Mouse (Mus musculus) heart, postnatal 14 days (tissue): Measurements from ENCODE around the gene Rab14. TPM values are rescaled to one million over a fixed set of nuclear protein-coding genes. Genes with fewer than 3 reads are reported as not detected.

Source experiments
- DNase-seq, 2 experiments: peaks; one replicate each; pipeline ENCODE4 v3.0.0; 2021 to 2022
- intact Hi-C: fragments of 180-260 bp; cut with DNase I; formaldehyde crosslinking; loops from one replicate; pipeline ENCODE4 v1.15.1; 2025
- total RNA-seq, 2 experiments: library from RNA; stranded (reverse); gene quantifications; 2 replicates each; pipeline ENCODE4 v1.2.3; 2021

Gene Rab14
- total RNA-seq, 2 experiments from 2014 or later, result 134 to 139 TPM

DNA sequence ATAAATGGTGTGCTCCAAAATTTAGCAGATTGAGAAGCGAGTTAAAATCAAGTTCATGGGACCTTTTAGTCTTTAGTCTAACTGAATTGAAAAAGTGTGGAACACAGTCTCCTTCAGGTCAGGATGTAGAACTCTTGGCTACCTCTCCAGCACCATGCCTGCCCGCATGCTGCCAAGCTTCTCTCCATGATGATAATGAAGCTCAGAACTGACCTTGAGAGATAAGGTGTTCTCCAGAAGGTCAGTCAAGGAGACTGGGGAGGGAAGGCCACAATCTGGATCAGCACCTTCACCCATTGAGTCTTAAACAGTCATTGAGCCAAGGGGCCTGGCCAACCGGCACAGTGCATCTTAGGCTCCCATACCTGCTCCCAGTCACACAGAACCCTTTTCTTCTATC is 5.8 kb upstream of the Rab14 start:
- DNase-seq, result no peak
- intact Hi-C loops, result loop anchor here (10.0 kb wide), 1 partner anchor 138 kb away; no protein-coding TSS in a partner anchor

DNA sequence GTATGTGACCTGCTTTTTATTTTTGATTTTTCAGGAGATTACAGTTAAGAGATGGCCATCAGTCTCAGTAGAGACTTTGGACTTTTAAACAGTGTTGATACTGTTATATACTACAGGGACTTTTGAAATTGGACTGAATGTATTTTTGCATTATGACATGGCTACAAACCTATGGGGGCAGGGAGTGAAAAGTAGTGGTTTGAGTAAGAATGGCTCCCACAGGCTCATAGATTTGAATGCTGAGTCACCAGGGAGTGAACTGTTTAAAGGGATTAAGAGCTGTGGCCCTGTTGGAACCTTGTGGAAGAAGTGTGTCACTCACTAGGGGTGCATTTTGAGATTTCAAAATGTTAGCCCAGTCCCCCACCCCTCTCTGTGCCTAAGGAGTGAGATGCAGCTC is 2.8 kb upstream of the Rab14 start:
- no peak for DNase-seq
- intact Hi-C loops, result loop anchor here (10.0 kb wide), 1 partner anchor 141 kb away; no protein-coding TSS in a partner anchor

DNA sequence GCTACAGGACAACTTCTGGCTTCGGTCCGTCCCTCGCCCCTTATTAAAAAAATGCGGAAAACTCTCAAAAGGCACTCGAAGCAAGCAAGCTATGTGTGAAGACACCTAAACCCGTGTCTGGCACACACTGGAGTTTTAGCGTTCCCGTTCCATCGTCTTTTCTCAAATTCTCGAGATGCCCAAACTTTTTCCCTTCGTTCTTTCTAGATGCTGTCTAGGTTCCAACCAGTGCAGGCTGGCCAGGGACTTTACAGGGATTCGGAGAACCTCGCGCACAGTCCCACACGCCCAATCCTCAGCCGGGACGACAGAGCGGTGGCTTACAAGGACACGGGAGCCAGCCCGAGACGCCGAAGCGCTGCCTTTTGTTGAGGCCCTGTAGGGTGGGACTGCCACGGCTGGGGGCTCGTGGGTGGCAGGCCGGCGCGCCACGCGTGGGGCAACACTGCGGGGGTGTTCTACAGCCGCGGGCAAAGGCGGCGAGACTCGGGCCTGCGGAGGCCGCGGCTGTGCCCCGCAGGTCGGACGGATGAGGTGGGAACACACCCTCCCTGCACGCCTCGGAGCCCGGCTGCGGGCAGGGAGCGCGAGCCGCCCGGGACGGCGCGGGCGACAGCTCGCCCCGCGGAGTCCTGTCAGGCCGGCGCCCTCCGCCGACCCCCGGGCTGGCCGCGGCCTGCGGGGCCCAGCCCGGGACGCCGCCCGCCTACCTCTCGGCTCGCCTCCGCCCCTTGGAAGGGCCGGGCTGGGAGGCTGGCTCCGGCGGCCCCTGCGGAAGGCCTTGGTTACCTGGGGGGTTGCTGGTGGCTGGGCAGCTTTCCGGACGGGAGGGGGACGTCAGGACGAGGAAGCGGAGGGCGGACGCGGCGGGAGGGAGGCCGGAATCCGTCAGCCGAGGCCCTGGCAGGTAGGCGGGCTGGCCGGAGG is 686 bp downstream of the Rab14 start:
- intact Hi-C loops, result loop anchor here (5.0 to 10.0 kb wide), 2 partner anchors 68 to 145 kb away; no protein-coding TSS in a partner anchor
- DNase-seq, result peak; percentile 42 to 52

DNA sequence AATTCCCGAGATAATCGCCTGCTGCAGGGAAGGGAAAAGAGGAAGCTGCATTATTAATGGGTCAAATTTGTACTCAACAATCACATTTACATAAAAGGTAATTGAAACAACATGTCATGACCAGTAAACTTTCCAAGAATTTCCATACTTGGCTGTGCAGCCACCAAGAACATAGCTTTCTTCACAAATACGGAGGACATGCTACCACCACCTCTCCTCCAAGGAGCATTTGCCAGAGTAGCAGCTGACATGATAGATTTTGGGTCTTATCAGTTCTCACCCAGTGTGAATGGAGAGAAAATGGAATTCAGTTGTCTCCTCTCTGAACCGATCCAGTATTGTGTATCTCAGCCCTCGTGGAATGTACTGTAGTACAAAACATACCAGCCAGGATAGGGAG is 1.4 kb downstream of the Rab14 start:
- intact Hi-C loops, result loop anchor here (5.0 kb wide), 1 partner anchor 67 kb away; no protein-coding TSS in a partner anchor
- DNase-seq, result no peak

DNA sequence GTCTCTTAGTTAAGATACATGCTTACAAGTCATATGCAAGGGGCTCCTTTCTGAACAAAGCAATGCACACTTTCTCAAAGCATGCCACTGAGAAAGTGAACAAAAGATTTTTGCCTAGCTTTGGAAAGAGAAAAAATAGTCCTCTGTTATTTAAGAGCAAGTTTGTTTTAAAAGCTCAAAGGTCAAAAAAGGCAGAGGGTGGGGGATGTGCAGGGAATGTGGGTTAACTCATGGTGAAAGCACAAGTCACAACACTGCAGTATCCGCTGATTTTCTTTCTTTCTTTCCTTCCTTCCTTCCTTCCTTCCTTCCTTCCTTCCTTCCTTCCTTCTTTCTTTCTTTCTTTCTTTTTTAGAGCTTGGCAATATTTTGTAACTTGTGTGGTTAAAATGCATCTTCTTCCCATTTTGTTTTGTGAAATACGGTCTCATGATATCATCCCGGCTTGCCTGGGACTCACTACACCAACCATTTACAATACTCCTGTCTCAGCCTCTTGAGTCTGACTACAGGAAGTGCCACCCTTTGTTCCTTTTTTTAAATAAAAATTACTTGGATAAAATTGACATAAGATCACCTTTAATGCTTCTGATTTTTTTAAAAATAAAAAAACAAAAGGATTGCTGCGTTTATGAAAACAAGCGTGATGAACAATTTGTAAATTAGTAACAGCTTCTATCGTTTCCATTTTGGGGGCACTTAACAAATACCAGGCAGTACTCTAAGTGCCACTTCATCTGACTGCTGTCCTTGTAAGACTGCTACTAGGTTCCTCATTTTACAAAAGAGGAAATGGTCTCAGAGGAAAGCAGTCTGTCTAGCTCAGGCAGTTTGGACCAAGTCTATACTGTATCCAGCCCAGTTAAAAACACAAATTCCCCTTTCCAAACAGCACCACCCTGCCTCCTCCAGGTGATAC is 5.0 kb downstream of the Rab14 start:
- no peak for DNase-seq
- intact Hi-C loops, result loop anchor here (5.0 kb wide), 1 partner anchor 64 kb away; no protein-coding TSS in a partner anchor

DNA sequence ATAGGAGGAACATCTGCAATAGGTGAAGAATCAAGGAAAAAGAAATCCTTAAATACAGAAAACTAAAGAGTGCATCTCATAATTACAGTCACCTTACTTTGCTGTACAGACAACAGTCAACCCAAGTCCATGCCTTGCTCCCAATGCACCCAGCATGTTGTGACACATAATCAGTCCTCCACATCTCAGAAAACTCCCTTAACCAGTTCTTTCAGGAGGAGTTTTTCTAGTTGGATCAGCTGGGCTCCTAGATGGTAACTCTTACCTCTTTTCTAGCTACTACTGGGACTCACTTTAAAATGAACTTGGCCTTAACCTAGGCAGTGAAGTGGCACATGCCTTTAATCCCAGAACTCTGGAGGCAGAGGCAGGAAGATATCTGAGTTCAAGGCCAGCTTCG is 6.9 kb downstream of the Rab14 start:
- intact Hi-C loops, result no loop called here
- DNase-seq, result no peak

DNA sequence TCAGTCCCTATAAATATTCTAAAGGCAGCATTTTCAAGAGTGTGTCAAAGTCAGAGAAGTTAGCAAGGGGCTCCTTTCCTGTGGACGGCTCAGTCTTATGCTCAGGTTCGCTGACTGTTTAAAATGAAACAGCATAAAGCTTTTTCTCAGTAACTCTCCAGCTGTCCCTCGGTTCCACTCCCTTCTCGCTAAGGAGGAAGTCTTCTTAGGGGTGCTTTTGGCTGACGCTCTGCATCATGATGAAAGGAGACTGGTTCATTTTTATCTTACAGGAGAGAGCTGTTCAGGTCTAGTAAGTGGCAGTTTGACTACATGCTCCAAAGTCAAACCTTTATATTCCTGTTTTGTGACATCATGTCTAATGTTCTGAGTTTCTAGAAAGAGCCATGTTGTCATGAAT is 12.0 kb downstream of the Rab14 start:
- intact Hi-C loops, result no loop called here
- DNase-seq, result no peak

DNA sequence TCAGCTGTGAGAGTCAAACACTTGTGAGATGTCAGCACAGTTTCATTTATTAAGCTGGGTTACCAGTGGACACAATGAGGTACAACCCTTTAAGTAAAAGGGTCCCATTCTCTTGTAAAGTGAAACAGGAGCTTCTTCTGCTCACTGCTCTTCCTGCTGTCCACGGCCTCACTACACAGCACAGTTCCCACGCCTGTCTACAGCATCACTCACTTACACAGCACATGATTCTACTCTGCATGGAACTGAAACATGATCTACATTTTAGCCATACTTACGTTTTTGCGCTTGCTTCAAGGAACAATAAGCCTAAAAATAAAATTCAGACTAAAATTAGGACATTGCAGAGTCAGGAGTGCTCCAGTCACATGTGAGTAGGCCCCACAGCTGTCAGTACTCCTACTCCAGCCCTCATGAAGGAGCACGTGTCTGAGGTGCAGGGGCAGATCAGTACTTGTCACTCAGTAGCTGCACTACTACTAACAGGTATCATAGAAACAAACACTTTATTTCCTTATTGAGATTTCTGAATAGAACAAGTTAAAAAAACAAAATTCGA is 17.7 kb downstream of the Rab14 start:
- no peak for DNase-seq
- intact Hi-C loops, result no loop called here

DNA sequence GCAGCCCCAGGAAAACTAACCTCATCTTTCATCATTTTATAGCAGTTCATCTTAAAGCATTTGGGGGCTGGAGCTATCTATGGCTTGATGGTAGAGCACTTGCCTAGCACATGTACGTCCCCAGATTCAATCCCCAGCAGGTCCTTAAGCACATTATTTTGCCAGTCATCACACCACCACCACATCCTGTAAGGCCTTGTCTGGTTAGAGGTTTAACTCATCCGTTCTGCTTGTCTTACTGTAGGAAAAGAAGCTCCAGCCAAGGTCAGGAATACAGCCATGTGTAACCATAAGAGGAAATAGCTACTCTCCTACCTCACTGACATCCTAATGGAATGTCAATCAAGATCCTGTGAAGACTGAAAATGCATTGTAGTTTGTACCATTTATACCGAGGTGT is 22.8 kb downstream of the Rab14 start:
- no peak for DNase-seq
- intact Hi-C loops, result no loop called here

DNA sequence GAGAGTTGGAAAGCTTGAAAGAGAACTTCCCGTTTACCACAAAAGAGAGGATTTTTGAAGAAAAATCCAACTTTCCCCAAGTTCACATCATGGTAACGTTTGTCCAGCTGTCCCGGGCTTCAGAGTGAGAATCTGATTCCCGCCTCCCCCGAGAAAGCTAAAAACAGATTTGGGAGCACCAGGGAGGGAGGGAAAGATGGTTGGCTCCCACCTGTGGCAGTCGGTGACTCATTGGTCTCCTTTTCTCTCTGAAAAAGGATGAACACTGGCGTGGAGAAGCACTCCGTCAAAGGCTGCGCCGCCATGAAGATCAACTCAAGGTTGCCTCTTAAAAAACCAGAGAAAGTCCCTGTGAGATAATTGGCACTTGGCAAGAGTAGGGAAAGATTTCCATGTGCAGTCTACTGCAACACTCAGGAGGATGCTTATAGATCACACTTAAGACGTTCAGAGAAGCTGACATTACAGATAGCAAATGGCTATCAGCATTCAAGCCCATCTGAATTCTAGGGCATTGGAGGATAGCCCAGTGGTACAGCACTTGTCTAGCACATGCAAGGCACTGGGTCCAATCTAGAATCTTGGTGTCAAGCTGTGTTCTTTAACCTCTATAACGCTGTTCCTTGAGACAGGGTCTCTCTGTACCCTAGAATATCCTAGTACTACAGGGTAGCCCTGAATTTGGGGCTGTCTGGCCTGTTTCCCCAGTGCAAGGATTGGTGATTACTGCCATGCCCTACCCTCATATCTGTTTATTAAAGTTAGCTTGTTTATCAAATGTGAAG is 25.4 kb downstream of the Rab14 start:
- no peak for DNase-seq
- intact Hi-C loops, result no loop called here

DNA sequence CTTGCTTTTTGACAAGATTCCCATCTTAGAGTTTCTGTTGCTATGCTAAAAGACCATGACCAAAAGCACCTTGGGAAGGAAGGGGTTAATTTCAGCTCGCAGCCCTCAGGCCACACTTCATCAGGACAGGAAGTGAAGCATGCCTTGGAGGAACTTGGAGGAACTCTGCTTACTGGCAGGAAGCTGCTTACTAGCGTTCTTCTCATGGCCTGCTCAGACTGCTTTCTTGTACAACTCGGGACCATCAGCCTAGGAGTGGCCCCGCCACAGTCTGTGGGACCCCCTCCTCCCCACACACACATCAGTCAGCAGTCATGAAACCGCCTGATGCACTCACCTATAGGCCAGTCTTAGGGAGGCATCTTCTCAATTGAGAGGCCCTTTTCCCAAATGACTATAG is 26.8 kb downstream of the Rab14 start:
- DNase-seq, result no peak
- intact Hi-C loops, result no loop called here

DNA sequence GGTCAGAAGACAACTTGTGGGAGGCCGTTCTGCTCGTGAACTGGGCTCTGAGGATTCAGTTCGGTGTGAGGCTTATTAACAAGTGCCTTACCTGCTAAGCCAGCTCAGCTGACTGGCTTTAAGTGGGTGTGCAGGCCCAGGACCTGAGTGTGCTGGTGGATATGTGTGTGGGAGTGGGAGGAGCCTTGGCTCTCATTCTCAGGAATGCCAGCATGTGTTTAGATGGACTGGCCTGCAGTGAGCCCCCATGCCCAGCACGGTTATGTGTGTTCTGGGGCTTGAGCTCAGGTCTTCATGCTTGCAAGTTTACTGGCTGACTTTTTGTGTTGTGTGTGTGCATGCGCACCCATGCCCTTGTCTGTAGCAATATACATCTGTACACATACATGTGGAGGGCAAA is 27.3 kb downstream of the Rab14 start:
- intact Hi-C loops, result no loop called here
- no peak for DNase-seq

DNA sequence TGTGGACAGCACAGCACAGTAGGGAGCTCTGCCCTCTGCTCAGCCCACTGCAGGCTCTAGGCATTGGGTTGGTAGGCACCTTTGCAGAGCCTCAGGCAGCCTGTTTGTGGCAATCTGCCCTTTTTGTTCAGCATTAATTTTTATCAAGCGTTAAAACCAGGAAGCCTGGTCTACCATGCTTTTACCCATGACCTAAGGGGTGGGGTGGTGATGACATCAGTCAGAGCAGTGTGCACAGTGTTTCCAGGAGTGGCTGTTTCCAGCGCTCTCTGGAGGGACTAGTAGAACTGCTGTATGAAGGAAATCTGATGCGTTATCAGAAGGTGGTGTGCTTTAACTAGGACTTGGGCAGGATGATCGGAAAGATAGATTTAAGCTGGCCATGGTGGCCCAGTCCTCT is 28.7 kb downstream of the Rab14 start:
- no peak for DNase-seq
- intact Hi-C loops, result no loop called here

DNA sequence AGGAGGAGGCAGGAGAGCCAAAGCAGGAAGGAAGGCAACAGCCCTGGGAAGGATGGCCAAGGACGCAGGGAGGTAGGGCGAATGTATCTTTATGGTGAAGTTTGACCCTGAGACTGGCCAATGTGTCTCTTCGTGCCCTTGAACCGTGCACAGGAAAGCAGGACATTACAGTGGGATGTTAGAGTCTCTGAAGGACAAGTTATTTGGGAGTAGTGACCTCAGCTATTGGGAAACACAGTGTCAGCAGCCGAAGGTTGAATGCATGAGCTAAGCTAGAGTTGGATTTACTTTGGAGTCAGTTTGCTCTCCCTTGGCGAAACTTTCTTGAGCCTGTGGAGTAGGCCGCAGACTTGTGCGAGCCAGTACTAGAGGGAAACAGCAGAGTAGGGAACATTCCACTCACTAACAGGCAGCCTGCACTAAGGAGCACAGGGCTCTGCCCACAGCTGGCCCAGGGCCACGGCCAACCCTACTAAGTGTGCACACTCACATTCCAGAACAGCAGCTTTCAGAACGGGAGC is 29.5 kb downstream of the Rab14 start:
- peak; percentile 62 to 72 for DNase-seq
- intact Hi-C loops, result no loop called here

DNA sequence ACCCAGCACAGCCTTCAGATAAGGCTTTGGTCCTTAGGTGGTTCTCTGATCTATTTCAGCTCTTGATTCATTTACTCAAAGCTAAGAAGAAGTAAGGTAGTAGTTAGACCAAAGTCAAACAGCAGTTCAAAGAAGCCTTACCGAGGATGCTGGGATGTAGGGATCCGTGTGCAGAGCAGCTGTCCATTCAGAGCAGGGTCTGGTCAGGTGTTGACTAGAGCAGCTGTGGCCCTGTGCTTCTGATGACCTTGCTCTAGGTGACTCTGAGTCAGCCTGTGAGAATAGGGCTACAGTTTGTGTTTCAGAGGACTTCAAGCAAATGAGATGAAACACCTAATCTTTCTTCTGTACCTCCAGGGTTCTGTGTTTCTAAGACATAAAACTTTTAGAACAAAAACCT is 31.5 kb downstream of the Rab14 start:
- intact Hi-C loops, result no loop called here

DNA sequence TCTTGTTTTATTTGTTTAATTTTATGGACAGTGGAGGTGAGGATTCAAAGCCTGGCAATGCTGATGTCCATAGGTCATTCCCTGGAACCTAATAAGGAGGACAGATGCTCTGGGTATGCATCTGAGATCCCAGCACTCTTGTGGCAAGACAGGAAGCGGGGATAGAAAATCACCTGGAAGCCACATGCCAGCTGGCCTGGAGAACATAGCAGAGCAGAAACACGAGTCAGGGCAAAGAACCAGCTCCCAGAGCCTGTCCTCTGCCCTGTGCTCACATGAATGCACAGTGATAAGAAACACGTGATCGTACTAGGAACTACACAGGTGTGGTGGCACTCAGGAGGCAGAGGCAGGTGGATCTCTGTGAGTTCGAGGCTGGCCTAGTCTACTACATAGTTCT is 34.1 kb downstream of the Rab14 start:
- intact Hi-C loops, result no loop called here
- DNase-seq, result no peak

More for the DNA sequence above, 31.5 kb downstream of the Rab14 start:
- DNase-seq, result no peak

DNA sequence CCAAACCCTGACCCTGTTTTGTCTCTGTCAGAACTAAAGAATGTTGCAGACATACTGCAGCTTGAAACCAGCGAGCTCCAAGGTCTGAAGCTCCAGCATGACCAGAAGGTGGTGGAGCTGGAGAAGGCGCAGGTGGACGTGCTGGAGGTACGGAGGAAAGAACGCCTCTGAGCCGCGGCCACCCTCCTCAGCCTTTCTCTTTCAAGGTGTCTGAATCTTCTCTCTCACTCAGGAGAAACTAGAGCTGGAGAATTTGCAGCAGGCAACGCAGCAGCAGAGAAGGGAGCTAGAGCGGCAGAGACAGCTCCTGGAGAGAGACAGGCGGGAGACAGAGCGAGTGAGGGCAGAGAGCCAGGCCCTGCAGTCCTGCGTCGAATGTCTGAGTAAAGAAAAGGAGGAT is 35.5 kb downstream of the Rab14 start:
- DNase-seq, result no peak
- intact Hi-C loops, result no loop called here

DNA sequence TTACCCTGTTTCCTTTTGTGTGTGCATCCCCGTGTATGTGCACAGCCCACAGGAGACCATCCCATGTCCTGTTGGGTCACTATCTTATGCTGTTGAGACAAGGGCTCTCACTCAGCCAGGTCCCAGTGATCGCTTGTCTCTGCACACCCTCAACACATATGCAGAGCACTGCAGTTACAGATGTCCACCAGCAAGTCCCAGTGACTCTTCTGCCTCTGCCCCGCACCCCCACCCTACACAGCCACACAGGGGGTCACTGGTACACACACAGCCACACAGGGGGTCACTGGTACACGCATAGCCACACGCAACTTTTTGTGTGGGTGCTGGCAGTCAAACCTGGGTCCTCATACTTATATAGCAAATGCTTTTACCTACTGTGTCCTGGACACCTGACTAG is 37.5 kb downstream of the Rab14 start:
- intact Hi-C loops, result no loop called here
- no peak for DNase-seq

DNA sequence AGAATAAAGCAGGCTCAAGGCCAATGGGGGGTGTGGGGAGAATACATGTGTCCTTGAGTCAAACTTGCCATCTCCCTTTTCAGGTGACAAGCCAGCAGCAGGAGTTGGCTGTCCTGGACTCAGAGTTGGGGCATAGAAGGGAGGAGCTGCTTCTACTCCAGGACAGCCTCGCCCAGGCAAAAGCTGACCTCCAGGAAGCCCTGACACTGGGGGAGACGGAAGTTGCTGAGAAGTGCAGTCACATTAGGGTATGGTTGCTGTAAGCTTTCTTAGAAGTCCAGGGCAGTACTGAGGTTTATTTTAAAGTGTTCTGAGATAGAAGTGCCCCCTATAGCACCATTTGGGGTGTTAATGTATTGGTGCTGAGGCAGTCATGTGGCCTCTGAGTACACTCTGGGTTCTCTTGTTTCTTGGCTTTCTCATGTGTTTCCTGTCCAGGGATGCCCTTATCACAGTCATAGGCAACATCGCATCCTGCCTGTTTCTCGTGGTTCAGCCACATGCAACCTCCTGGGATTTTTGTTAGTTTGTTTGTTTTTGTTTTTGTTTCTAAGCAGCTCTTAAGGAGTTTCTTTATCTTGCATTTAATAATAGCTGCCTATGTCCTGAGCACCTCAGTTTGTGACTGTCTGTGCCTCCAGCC is 39.0 kb downstream of the Rab14 start:
- intact Hi-C loops, result no loop called here
- DNase-seq, result no peak
